Mouse (Mus musculus): Measurements from ENCODE around the gene Wdfy3.
A peak's percentile ranks its signal among the peaks of the same experiment; 100 is the strongest.
"Not testable (repeated sequence)": the region's sequence is repeated elsewhere in the genome, so short reads cannot be mapped to it uniquely, and the experiment has no call there.

The Wdfy3 gene

DNA sequence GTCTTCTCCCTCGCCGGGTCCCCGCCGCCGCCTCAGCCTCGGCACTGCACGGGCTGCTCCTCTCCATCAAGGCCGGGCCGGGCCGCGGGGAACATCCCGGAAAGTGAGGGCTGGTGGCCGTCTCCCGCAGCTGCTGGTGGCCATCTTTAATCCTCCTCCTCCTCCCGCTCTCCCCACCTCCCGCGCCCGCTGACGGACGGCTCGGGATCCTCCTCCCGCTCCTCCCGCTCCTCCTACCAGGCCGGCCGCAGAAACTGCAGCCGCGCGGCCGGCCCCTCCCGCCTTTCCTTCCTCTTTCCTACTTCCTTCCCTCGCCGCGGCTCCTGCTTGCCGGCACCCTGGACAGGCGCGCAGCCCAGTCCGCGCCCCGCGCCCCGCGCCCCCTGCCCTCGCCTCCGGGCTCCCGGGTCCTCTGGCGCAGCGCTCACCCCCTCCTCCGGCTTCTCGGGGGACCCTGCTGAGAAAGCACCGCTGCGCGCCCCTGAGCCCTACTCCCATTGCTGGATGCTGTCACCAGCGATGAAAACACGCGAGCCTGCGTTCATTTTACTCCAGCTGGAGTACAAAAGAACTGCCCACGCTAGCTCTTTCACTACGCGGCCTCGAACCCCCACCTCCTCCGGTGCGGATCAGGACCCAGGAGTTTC is at the start of gene Wdfy3:
Gene Wdfy3 (minus strand): TSS at position 155 of the 647 bp plus-strand sequence.
- peak; percentile 85 for DNase-seq

GRCm38 (mm10) chr5:102113009-102113408 is 43.3 kb upstream of the Wdfy3 start:
- DNase-seq, result no peak

DNA sequence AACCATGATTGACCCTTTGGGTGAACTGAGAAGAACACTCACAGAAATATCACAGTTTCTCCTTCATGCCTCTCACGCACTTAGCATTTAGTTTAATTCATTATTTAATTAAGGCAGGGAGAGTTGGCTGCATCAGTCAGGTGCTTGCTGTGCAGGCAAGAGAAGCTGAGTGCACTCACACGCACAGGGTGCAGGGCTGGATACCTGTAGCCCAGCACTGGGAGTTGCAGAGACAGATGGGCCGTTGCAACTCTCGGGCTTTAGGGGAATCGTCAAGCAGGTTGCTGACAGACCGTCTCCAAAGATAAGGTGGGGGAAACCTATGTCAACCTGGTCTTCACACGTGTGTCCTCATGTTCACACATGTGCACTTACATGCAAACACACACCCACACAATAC is 42.3 kb upstream of the Wdfy3 start:
- no peak for DNase-seq

GRCm38 (mm10) chr5:102110031-102110430 is 40.3 kb upstream of the Wdfy3 start:
- DNase-seq, result peak; percentile 31

GRCm38 (mm10) chr5:102105919-102106318 is 36.2 kb upstream of the Wdfy3 start:
- DNase-seq, result no peak

DNA sequence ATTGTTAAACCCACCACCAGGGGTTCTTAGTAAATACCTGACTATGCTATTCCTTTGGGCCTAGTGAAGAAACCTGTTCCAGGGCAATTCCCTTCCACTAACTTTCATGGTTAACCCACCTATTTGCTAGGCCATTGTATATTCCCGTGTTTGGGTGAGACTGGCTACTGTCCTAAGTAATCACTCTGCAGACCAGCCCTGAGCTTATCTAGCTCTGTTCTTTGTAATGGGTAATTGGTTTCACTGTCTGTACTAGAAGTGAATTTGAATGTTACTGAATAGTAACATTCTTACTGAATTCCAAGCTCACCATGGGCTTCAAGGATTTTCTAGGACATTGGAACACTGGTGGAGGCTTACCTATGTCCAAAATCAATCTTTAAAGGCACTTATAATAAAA is 32.1 kb upstream of the Wdfy3 start:
- DNase-seq, result not testable (repeated sequence)

DNA sequence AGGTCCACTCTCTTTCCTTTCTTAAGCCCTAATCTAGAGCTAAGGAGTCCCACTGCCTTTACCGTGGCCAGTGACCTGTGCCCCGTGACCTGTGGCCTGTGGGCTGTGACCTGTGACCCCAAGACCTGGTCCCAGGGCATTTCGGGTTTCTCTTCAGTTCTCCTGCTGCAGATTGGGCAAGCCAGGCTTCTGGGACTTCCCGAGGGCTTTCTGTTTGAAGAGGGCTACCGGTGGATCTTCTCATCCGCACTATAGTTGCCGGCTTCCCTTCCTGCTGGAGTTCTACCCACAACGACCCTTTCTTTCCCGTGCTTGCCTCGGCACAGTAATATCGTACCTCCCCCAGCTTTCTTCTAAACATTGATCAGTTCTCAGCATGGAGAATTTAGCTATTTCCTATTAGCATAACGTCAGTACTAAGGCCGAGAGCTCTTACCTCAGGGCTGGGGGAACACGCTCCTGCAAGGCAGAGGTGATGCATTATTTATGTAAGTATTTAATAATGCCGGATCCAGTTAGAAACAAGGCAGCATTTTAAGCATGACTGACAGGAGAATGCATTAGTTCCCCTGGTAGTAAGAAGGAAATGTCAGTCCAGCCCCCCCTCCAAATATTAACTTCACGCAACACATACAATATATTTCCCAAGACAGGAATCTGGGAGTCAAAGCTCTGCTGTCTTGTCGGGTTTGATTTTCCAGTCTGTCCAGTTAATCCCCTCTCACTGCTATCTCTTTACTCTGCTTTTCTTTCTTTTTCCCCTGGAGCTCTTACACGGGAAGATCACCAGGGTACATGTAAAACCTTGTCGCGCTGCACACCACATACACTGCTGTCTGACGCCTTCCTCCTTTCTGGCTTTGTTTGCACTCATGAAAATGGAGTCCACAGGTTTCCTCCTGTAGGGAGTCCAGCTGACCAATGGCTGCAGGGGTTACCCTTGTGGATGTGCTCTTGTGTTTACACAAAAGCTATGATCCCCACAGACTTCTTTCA is 30.8 kb upstream of the Wdfy3 start:
- no peak for DNase-seq

- no peak for DNase-seq
Measured at GRCm38 (mm10) chr5:102095576-102095975, 25.9 kb upstream of the Wdfy3 start.

GRCm38 (mm10) chr5:102090686-102091085 is 21.0 kb upstream of the Wdfy3 start:
- DNase-seq, result no peak

DNA sequence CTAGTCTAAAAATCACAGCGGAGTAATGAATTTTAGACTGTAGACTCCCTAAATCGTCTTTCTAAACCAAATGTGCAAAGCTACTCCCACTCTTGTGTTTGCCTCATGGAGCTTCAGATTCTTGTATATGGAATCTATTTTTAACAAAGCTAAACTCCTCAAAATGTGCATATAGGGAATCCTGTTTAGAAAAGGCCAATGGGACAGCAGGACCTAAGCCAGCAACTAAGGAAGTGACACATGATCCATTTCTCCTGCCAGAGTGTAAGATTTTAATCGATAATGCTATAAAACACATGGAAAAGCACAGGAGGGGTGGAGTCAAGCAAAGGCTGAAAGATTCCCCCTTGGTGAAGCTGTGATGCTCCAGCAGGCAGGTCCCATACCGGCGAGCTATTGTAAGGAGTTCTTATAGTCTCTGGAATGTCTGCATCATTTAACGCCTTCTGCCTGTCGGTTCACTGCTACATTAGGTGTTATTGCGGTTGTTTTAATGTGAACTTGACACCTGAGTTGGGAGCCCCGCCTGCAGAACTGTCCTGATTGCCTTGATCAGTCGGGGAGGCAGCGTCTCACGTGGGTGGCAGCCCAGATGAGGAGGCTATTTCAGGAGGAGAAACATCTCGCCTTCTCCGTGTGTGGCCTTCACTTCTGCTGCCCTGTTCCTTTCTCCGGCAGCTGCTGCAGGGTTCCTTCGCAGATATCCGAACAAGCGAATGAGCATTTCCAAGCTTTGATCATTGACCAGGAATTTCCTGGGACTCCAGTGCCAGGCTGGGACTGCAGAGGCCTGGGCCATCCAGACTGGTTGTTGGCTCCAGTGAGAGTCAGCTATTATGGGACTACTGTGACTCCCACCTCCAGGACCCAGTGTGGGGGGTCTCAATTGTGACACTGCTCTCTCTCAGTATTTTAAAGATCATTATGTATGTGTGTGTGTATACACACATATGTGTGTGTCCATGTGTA is 15.3 kb upstream of the Wdfy3 start:
- DNase-seq, result no peak

- DNase-seq, result peak; percentile 81
Measured at GRCm38 (mm10) chr5:102074086-102074485, 4.4 kb upstream of the Wdfy3 start.

DNA sequence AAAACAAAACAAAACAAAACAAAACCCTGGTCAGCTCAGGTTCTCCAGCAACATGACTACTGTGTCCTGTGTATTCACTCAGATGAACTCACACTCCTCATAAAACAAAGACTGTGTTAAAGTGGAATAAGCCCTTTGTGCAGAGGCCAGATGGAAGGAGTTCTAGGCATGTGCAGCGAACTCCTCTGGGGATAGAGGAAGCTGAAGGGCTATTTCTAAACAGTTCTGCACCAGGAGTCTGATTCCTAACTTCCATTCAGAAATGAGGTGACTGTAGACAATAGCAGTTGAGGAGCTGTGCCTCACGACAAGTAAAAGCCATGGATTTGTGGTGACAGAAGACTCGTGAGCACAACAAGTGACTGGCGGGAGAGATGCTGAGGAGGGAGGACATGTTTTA is 2.3 kb upstream of the Wdfy3 start:
- no peak for DNase-seq

- no peak for DNase-seq
Measured at GRCm38 (mm10) chr5:102071241-102071640, 1.5 kb upstream of the Wdfy3 start.

- DNase-seq, result no peak
Measured at GRCm38 (mm10) chr5:102070788-102071187, 1.1 kb upstream of the Wdfy3 start.

GRCm38 (mm10) chr5:102070414-102070768 is 670 bp upstream of the Wdfy3 start:
- DNase-seq, result no peak

GRCm38 (mm10) chr5:102069051-102069766 is 512 bp downstream of the Wdfy3 start:
- DNase-seq, result peak; percentile 54

DNA sequence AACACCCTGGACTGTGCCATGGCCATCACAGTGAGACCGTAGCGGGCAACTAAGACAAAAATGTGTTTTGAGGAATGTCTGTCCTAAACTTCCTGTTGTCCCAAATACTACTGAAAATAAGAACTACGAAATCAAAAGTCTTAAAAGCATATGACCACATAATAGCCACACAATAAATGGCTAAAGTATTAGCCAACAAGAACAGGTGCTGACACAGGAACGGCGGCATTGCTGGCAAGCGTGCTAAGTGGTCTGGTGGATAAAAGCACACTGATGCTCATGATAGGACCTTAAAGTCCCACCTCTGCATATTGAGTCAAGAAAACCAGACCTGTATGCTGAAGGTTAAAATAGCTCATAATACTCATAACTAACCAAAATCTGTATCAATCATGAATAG is 3.3 kb downstream of the Wdfy3 start:
- DNase-seq, result no peak

GRCm38 (mm10) chr5:102063013-102063752 is 6.5 kb downstream of the Wdfy3 start:
- DNase-seq, result no peak

- DNase-seq, result no peak
Measured at GRCm38 (mm10) chr5:102061816-102062215, 7.9 kb downstream of the Wdfy3 start.

- DNase-seq, result no peak
Measured at GRCm38 (mm10) chr5:102055946-102056345, 13.8 kb downstream of the Wdfy3 start.

GRCm38 (mm10) chr5:102055130-102055641 is 14.5 kb downstream of the Wdfy3 start:
- no peak for DNase-seq

Data from right cerebral cortex, postnatal 4 days (tissue).